Mouse (Mus musculus): ENCODE data around the gene Glis2. TPM values are rescaled to one million over a fixed set of nuclear protein-coding genes. Genes with fewer than 3 reads are reported as not detected.

Glis2 gene
- polyA plus RNA-seq, 1 experiment from 2014 or later = 31.0 TPM

DNA sequence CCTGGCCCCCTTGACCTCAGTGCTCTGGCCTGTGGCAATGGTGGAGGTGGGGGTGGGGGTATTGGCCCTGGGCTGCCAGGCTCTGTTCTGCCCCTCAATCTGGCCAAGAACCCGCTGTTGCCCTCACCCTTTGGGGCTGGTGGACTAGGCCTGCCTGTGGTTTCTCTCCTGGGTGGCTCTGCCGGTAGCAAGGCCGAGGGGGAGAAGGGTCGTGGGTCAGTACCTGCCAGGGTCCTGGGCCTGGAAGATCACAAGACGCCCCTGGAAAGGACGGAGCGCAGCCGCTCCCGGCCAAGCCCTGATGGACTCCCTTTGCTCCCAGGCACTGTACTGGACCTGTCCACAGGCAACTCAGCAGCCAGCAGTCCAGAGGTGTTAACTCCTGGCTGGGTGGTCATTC lies 19.2 kb downstream of the Glis2 start:
- no peak overlapping the region for H3K4me2 ChIP-seq (replicated peaks; ENCODE audit: low read depth, low read length)
- H3K9ac ChIP-seq (replicated peaks; ENCODE audit: low read depth, low read length) = no peak overlapping the region
- no peaks in the 10 kb centered on the region for H3K4me1 ChIP-seq (ENCODE audit: control insufficient read depth, insufficient read depth, low read length)
- H3K36me3 ChIP-seq (ENCODE audit: control insufficient read depth, insufficient read depth, low read length) = peaks cover 60% of the 10 kb centered on the region
- H3K27me3 ChIP-seq (ENCODE audit: control insufficient read depth, insufficient read depth, low read length) = no peaks in the 10 kb centered on the region
- no peak for ATAC-seq (ENCODE audit: insufficient number of reproducible peaks, insufficient read depth, low FRiP score, low read depth)
- 90% methylated on average over 9 of the region's 9 CpGs for WGBS
- no peak overlapping the region for H3K27ac ChIP-seq (ENCODE audit: low read length)
- no peaks in the 10 kb centered on the region for H3K9me3 ChIP-seq (ENCODE audit: control insufficient read depth, low read depth, low read length)
- H3K4me3 ChIP-seq (ENCODE audit: low read depth, low read length) = no peak overlapping the region

DNA sequence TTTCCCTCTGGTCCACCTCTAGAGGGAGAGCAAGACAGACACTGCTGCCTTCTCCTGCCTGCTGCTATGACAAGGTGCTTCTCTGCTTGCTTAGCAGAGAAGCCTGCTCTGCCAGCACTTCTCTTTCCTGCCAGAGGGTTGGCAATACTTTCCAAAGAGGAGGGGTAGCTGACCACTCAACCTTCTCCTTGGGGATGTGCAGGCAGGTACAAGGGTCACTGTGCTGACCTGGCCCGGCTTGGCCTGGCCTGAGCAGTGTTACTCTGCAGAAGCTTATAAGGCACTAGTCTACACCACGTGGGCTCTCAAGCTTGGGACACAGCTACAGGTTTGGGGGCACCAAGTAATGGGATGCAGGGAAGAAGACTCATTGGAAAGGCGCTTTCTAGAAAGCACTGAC lies 20.1 kb downstream of the Glis2 start:
- Histone ChIP-seq H3K9me3 (ENCODE audit: control insufficient read depth, low read depth, low read length) (no peaks in the 10 kb centered on the region), H3K4me2 (replicated peaks; ENCODE audit: low read depth, low read length) (no peak overlapping the region), H3K9ac (replicated peaks; ENCODE audit: low read depth, low read length) (no peak overlapping the region), H3K27me3 (ENCODE audit: control insufficient read depth, insufficient read depth, low read length) (no peaks in the 10 kb centered on the region), H3K4me1 (ENCODE audit: control insufficient read depth, insufficient read depth, low read length) (no peaks in the 10 kb centered on the region), H3K36me3 (ENCODE audit: control insufficient read depth, insufficient read depth, low read length) (peaks cover 53% of the 10 kb centered on the region), H3K4me3 (ENCODE audit: low read depth, low read length) (no peak overlapping the region), H3K27ac (ENCODE audit: low read length) (no peak overlapping the region)
- ATAC-seq (ENCODE audit: insufficient number of reproducible peaks, insufficient read depth, low FRiP score, low read depth) = no peak
- WGBS = 84% methylated on average over 3 of the region's 3 CpGs

DNA sequence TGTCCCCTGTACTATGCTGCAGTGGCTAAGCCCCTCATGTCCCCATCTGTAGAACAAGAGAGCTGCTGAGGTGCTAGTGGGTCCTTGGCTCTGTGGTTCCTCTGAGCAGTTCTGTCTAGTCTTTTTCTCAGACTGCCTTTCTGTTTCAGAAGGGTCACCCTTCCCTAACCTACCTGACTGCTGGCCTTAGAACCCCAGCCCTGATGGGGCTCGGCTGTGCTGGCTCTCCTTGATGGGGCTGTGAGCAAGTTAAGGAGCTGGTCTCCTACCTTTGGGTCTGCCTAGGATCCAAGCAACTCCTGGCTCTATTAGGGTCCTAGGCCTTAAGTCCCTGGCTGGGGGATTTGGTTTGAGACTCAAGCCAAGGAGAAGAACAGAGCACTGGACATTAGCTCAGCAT lies 20.8 kb downstream of the Glis2 start:
- no peak overlapping the region for H3K27ac ChIP-seq (ENCODE audit: low read length)
- no peak for ATAC-seq (ENCODE audit: insufficient number of reproducible peaks, insufficient read depth, low FRiP score, low read depth)
- H3K9ac ChIP-seq (replicated peaks; ENCODE audit: low read depth, low read length) = no peak overlapping the region
- no peaks in the 10 kb centered on the region for H3K4me1 ChIP-seq (ENCODE audit: control insufficient read depth, insufficient read depth, low read length)
- no peak overlapping the region for H3K4me2 ChIP-seq (replicated peaks; ENCODE audit: low read depth, low read length)
- 71% methylated on average over 1 of the region's 1 CpGs for WGBS
- H3K4me3 ChIP-seq (ENCODE audit: low read depth, low read length) = no peak overlapping the region
- no peaks in the 10 kb centered on the region for H3K9me3 ChIP-seq (ENCODE audit: control insufficient read depth, low read depth, low read length)
- no peaks in the 10 kb centered on the region for H3K27me3 ChIP-seq (ENCODE audit: control insufficient read depth, insufficient read depth, low read length)
- peaks cover 49% of the 10 kb centered on the region for H3K36me3 ChIP-seq (ENCODE audit: control insufficient read depth, insufficient read depth, low read length)

DNA sequence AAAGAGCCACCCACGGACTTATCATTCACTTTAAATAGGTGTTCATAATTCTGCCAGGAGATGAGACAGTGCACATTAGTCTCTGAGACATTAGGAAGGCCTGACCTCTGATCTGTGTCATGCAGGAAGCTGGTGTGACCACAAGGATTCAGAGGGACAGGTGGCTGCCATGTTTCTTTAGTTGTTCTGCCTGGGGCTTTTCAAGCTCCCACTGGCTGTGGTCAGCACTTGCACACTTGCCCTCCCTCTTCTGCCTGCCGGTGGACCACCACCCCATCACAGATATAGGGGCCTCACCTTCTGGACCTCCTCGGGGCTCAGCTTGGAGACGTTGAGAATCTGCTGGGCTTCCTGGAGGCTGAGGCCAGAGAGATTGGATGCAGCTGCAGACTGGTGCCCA lies 22.3 kb downstream of the Glis2 start:
- Histone ChIP-seq H3K4me3 (ENCODE audit: low read depth, low read length) (no peak overlapping the region), H3K27me3 (ENCODE audit: control insufficient read depth, insufficient read depth, low read length) (no peaks in the 10 kb centered on the region), H3K9me3 (ENCODE audit: control insufficient read depth, low read depth, low read length) (no peaks in the 10 kb centered on the region), H3K27ac (ENCODE audit: low read length) (no peak overlapping the region), H3K36me3 (ENCODE audit: control insufficient read depth, insufficient read depth, low read length) (peaks cover 40% of the 10 kb centered on the region), H3K4me1 (ENCODE audit: control insufficient read depth, insufficient read depth, low read length) (no peaks in the 10 kb centered on the region), H3K4me2 (replicated peaks; ENCODE audit: low read depth, low read length) (no peak overlapping the region), H3K9ac (replicated peaks; ENCODE audit: low read depth, low read length) (no peak overlapping the region)
- WGBS = 85% methylated on average over 4 of the region's 4 CpGs
- ATAC-seq (ENCODE audit: insufficient number of reproducible peaks, insufficient read depth, low FRiP score, low read depth) = no peak

DNA sequence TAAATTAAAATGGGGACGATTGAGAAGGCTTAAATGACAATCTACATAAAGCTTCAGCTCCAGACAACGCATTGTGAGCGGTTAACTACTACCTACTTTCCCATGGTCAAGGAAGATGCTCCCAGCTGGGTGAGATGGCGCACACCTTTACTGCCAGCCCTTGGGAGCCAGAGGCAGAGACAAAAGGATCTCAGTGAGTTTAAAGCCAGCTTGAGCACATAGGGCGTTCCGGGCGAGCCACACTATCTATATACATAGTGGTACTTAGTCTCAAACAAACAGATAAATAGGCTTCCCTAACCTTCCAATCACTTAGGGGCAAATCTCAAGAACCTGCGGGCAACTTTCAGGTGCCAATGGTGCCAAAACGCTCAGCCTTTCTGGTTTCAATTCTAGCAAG lies 29.6 kb downstream of the Glis2 start:
- Histone ChIP-seq H3K4me3 (ENCODE audit: low read depth, low read length) (peak overlapping the region; percentile 61), H3K9me3 (ENCODE audit: control insufficient read depth, low read depth, low read length) (no peaks in the 10 kb centered on the region), H3K36me3 (ENCODE audit: control insufficient read depth, insufficient read depth, low read length) (peaks cover 3% of the 10 kb centered on the region; the same call in 1 of the 2 replicates), H3K27me3 (ENCODE audit: control insufficient read depth, insufficient read depth, low read length) (no peaks in the 10 kb centered on the region), H3K27ac (ENCODE audit: low read length) (peak overlapping the region; percentile 64; the same call in 1 of the 2 replicates), H3K4me2 (replicated peaks; ENCODE audit: low read depth, low read length) (peak overlapping the region; percentile 72), H3K4me1 (ENCODE audit: control insufficient read depth, insufficient read depth, low read length) (peaks cover 9% of the 10 kb centered on the region), H3K9ac (replicated peaks; ENCODE audit: low read depth, low read length) (peak overlapping the region; percentile 66)
- no peak for ATAC-seq (ENCODE audit: insufficient number of reproducible peaks, insufficient read depth, low FRiP score, low read depth)
- WGBS = 18% methylated on average over 9 of the region's 9 CpGs

DNA sequence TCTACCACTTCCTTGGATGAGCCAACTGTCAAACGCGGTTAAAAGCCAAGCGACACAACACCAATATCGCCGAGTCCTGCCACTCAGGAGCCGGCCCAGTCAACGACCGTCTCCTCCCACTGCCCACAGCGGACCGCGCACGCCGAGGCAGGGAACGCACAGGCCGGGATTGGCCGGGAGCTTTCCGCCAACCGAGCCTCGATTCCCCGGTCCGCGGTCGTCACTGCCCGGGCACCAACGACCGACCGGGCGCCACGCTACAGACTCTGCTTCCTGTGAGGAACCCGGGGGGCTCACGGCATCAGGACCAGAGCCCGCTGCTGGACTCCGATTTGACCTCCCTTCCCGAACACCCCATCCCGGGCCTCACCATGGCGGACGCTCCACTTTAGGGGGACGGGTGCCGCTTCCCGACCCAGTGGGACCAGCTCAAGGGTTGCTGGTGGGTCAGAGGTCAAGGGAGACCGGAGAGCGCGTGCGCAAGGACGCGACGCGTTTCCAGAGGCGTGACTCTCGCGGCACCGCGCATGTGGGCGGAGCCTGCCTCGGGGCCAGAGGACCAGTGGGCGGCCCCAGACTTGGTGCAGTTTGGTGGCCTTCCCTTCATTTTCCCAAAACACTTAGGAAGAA lies 30.1 kb downstream of the Glis2 start, which contains the start of gene Pam16:
Gene Pam16 (minus strand): TSS at position 508 of the 630 bp plus-strand sequence.
- Histone ChIP-seq H3K9ac (replicated peaks; ENCODE audit: low read depth, low read length) (peak within 1 kb of the TSS; percentile 66), H3K27me3 (ENCODE audit: control insufficient read depth, insufficient read depth, low read length) (no peaks in the 10 kb centered on the region), H3K4me1 (ENCODE audit: control insufficient read depth, insufficient read depth, low read length) (peaks cover 9% of the 10 kb centered on the region), H3K36me3 (ENCODE audit: control insufficient read depth, insufficient read depth, low read length) (peaks cover 3% of the 10 kb centered on the region; the same call in 1 of the 2 replicates), H3K4me2 (replicated peaks; ENCODE audit: low read depth, low read length) (peak within 1 kb of the TSS; percentile 72), H3K27ac (ENCODE audit: low read length) (peak within 1 kb of the TSS; percentile 64), H3K9me3 (ENCODE audit: control insufficient read depth, low read depth, low read length) (no peaks in the 10 kb centered on the region), H3K4me3 (ENCODE audit: low read depth, low read length) (peak within 1 kb of the TSS; percentile 61)
- peak; percentile 92 for ATAC-seq (ENCODE audit: insufficient number of reproducible peaks, insufficient read depth, low FRiP score, low read depth)
- under 1% methylated on average over 56 of the region's 56 CpGs for WGBS

DNA sequence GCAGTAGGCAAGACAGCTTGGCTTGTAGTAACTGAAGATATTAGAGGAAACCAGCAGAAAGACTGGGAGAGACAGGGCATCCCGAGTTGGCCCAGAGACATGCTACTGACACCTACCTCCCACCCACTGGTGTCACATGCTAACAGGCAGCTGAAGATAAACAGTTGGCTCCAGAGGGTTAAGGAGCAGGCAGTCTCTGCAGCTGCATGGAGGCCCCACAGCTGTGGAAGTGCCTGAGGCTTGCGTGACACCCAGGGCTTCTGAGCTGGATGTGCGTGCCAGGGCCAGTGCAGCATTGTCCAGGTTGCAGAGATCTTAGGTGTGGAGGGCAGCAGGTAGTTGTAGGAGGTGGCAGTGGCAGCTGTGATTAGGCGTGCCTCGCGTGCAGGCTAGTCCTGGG lies 32.6 kb downstream of the Glis2 start:
- Histone ChIP-seq H3K4me2 (replicated peaks; ENCODE audit: low read depth, low read length) (no peak overlapping the region), H3K4me3 (ENCODE audit: low read depth, low read length) (no peak overlapping the region), H3K9ac (replicated peaks; ENCODE audit: low read depth, low read length) (no peak overlapping the region), H3K27ac (ENCODE audit: low read length) (no peak overlapping the region), H3K4me1 (ENCODE audit: control insufficient read depth, insufficient read depth, low read length) (peaks cover 9% of the 10 kb centered on the region), H3K27me3 (ENCODE audit: control insufficient read depth, insufficient read depth, low read length) (no peaks in the 10 kb centered on the region), H3K9me3 (ENCODE audit: control insufficient read depth, low read depth, low read length) (no peaks in the 10 kb centered on the region), H3K36me3 (ENCODE audit: control insufficient read depth, insufficient read depth, low read length) (peaks cover 3% of the 10 kb centered on the region; the same call in 1 of the 2 replicates)
- WGBS = 67% methylated on average over 6 of the region's 6 CpGs
- ATAC-seq (ENCODE audit: insufficient number of reproducible peaks, insufficient read depth, low FRiP score, low read depth) = no peak

DNA sequence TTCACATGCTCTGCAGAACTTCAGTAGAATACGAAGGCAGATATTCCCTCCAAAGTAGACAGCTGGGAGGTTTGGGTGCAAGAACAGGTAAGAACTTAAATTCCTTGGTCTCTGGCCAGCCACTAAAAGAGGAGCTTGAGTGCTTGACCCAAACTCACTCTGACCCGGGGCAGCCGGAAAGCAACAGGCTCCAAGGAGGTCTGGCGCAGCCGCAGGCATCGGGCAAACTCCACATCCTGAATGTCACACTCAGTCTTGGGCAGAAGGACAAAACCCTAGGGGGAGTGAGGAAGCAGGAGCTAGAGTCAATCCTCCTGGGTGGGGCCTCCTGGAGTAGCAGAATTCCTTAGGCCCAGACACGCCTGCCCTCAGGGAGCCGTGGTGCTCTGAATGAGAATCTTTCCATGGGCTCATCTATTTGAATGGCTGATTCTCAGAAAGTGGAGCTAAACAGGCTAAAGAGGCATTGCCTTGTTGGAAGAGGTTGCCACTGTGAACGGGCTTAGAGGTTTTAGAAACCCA lies 34.4 kb downstream of the Glis2 start:
- no peaks in the 10 kb centered on the region for H3K4me1 ChIP-seq (ENCODE audit: control insufficient read depth, insufficient read depth, low read length)
- H3K9ac ChIP-seq (replicated peaks; ENCODE audit: low read depth, low read length) = no peak overlapping the region
- H3K4me3 ChIP-seq (ENCODE audit: low read depth, low read length) = no peak overlapping the region
- H3K36me3 ChIP-seq (ENCODE audit: control insufficient read depth, insufficient read depth, low read length) = peaks cover 9% of the 10 kb centered on the region
- H3K4me2 ChIP-seq (replicated peaks; ENCODE audit: low read depth, low read length) = no peak overlapping the region
- H3K27ac ChIP-seq (ENCODE audit: low read length) = no peak overlapping the region
- ATAC-seq (ENCODE audit: insufficient number of reproducible peaks, insufficient read depth, low FRiP score, low read depth) = no peak
- 90% methylated on average over 9 of the region's 9 CpGs for WGBS
- no peaks in the 10 kb centered on the region for H3K27me3 ChIP-seq (ENCODE audit: control insufficient read depth, insufficient read depth, low read length)
- no peaks in the 10 kb centered on the region for H3K9me3 ChIP-seq (ENCODE audit: control insufficient read depth, low read depth, low read length)

DNA sequence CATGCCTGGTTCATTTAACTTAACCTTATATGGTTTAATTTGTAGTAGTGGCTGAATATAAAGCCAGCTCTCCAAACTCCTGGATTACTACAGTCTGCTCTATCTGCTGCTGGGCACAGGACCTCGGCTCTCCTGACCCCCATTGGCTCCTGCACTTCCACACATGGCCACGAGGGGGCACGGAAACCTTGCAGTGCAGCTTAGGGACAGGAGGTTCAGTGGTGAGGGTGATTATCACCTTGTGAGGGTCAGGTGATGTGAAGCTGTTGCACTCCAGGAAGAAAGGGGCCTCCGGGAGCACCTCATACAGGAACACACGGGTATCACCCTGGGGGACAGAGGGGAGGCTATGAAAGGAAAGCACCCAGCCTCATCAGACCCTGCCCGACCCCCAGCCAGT lies 35.4 kb downstream of the Glis2 start:
- no peak overlapping the region for H3K27ac ChIP-seq (ENCODE audit: low read length)
- peak; percentile 35 for ATAC-seq (ENCODE audit: insufficient number of reproducible peaks, insufficient read depth, low FRiP score, low read depth)
- H3K9ac ChIP-seq (replicated peaks; ENCODE audit: low read depth, low read length) = no peak overlapping the region
- H3K9me3 ChIP-seq (ENCODE audit: control insufficient read depth, low read depth, low read length) = no peaks in the 10 kb centered on the region
- no peaks in the 10 kb centered on the region for H3K27me3 ChIP-seq (ENCODE audit: control insufficient read depth, insufficient read depth, low read length)
- no peak overlapping the region for H3K4me2 ChIP-seq (replicated peaks; ENCODE audit: low read depth, low read length)
- no peak overlapping the region for H3K4me3 ChIP-seq (ENCODE audit: low read depth, low read length)
- 20% methylated on average over 6 of the region's 6 CpGs for WGBS
- peaks cover 9% of the 10 kb centered on the region for H3K36me3 ChIP-seq (ENCODE audit: control insufficient read depth, insufficient read depth, low read length)
- no peaks in the 10 kb centered on the region for H3K4me1 ChIP-seq (ENCODE audit: control insufficient read depth, insufficient read depth, low read length)

All from stomach, embryonic 14.5 days (tissue).